Mouse (Mus musculus): Measurements from ENCODE around the gene Them4.

Gene Them4

GRCm38 (mm10) chr3:94368631-94369030 is 58.7 kb downstream of the Them4 start:
- peak; percentile 25 for DNase-seq (ENCODE audit: low spot score)

- no peak for DNase-seq (ENCODE audit: low spot score)
Observed at GRCm38 (mm10) chr3:94369709-94370108, 59.8 kb downstream of the Them4 start.

- DNase-seq (ENCODE audit: low spot score) = peak; percentile 89
Observed at GRCm38 (mm10) chr3:94371637-94372036, 61.7 kb downstream of the Them4 start.

GRCm38 (mm10) chr3:94372038-94372437 is 62.1 kb downstream of the Them4 start:
- DNase-seq (ENCODE audit: low spot score) = no peak

GRCm38 (mm10) chr3:94372641-94373040 is 62.8 kb downstream of the Them4 start, which contains the start of gene Rorc:
Gene Rorc (plus strand): TSS chr3:94372794.
- peak; percentile 60 for DNase-seq (ENCODE audit: low spot score)

- peak; percentile 21 for DNase-seq (ENCODE audit: low spot score)
Observed at GRCm38 (mm10) chr3:94373090-94373489, 63.2 kb downstream of the Them4 start.

GRCm38 (mm10) chr3:94373597-94374011 is 63.7 kb downstream of the Them4 start:
- DNase-seq (ENCODE audit: low spot score) = peak; percentile 68

GRCm38 (mm10) chr3:94374636-94375035 is 64.7 kb downstream of the Them4 start:
- no peak for DNase-seq (ENCODE audit: low spot score)

GRCm38 (mm10) chr3:94375146-94375545 is 65.3 kb downstream of the Them4 start:
- no peak for DNase-seq (ENCODE audit: low spot score)

GRCm38 (mm10) chr3:94375861-94376260 is 66.0 kb downstream of the Them4 start:
- DNase-seq (ENCODE audit: low spot score) = no peak

GRCm38 (mm10) chr3:94377028-94377923 is 67.4 kb downstream of the Them4 start:
- no peak for DNase-seq (ENCODE audit: low spot score)

- no peak for DNase-seq (ENCODE audit: low spot score)
Observed at GRCm38 (mm10) chr3:94379831-94380510, 70.1 kb downstream of the Them4 start.

Data from urinary bladder, postnatal 14 days (tissue).